Mouse (Mus musculus): ENCODE measurements around the gene Calhm4. TPM values are rescaled to one million over a fixed set of nuclear protein-coding genes. Genes with fewer than 3 reads are reported as not detected.

The Calhm4 gene
- not detected in 2 replicates for polyA plus RNA-seq (2016; fragmentation: Nextera tagmentation; extraction: Ambion mirVana)

DNA sequence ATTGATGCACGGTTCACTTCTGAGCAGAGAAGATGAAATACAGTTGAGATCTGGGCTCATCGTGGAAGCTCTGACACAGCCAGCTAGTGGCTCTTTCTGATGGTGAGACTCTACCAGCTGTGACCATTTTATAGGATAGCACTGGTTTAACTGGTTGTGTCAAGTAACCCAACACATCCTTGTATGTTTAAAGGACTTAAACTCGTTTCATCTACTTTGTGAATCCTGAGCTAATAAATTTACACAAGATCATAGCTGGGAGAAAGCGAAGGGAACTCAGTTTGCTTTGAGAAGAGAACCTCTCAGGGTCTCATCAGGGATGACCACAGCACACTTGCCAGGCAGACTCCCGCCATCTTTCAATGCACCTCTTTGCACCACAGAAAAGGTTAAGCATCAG lies at the start of gene Calhm4:
Gene Calhm4 (minus strand): TSS at position 101 of the 400 bp plus-strand sequence.
- H3K27me3 ChIP-seq, result no peaks in the 10 kb centered on the region
- H3K27ac ChIP-seq, result no peak within 1 kb of the TSS
- no peak within 1 kb of the TSS for H3K4me3 ChIP-seq (replicated peaks)
- H3K36me3 ChIP-seq, result no peaks in the 10 kb centered on the region
- no peak within 1 kb of the TSS for H3K9ac ChIP-seq (replicated peaks)
- ATAC-seq (ENCODE audit: insufficient number of reproducible peaks, insufficient read depth, low FRiP score, low TSS enrichment, low read depth), result no peak
- no peaks in the 10 kb centered on the region for H3K4me1 ChIP-seq (replicated peaks)
- WGBS, result 82% methylated on average over 5 of the region's 5 CpGs
- H3K4me2 ChIP-seq, result no peak within 1 kb of the TSS
- no peaks in the 10 kb centered on the region for H3K9me3 ChIP-seq

DNA sequence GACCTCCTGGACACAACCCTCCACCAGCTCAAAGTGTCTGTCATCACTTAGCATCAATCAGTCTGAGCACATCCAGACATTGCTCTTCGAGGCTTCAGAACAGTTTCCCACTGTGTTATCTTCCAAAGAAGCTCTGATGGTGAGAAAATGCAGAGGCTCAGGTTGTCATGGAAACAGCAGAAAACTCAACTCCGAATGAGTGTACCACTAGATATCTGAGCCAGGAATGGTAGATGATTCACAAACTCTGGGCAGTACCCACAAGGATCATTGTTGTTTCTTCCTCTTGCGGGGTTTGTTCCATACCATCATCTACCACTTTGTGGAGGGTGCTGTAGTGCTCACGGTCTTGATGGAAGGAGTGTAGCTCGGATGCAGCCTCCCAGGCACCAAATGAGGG lies 47.8 kb upstream of the Calhm4 start:
- WGBS, result 62% methylated on average over 5 of the region's 5 CpGs
- Histone ChIP-seq H3K4me2 (no peak overlapping the region), H3K9ac (replicated peaks) (no peak overlapping the region), H3K4me3 (replicated peaks) (no peak overlapping the region), H3K4me1 (replicated peaks) (0 out of 2 replicates have a peak, but pooled peaks cover 3% of the 10 kb centered on the region), H3K27me3 (no peaks in the 10 kb centered on the region), H3K36me3 (no peaks in the 10 kb centered on the region), H3K27ac (no peak overlapping the region), H3K9me3 (no peaks in the 10 kb centered on the region)
- ATAC-seq (ENCODE audit: insufficient number of reproducible peaks, insufficient read depth, low FRiP score, low TSS enrichment, low read depth), result no peak

GRCm38 (mm10) chr10:34090481-34090880 lies 46.4 kb upstream of the Calhm4 start:
- no peaks in the 10 kb centered on the region for H3K9me3 ChIP-seq
- no peak overlapping the region for H3K27ac ChIP-seq
- H3K36me3 ChIP-seq, result no peaks in the 10 kb centered on the region
- H3K9ac ChIP-seq (replicated peaks), result no peak overlapping the region
- no peaks in the 10 kb centered on the region for H3K4me1 ChIP-seq (replicated peaks)
- WGBS, result 74% methylated on average over 1 of the region's 1 CpGs
- no peaks in the 10 kb centered on the region for H3K27me3 ChIP-seq
- H3K4me3 ChIP-seq (replicated peaks), result no peak overlapping the region
- no peak for ATAC-seq (ENCODE audit: insufficient number of reproducible peaks, insufficient read depth, low FRiP score, low TSS enrichment, low read depth)
- no peak overlapping the region for H3K4me2 ChIP-seq

- ATAC-seq (ENCODE audit: insufficient number of reproducible peaks, insufficient read depth, low FRiP score, low TSS enrichment, low read depth), result no peak
- H3K4me2 ChIP-seq, result no peak overlapping the region
- H3K4me1 ChIP-seq (replicated peaks), result no peaks in the 10 kb centered on the region
- no peaks in the 10 kb centered on the region for H3K36me3 ChIP-seq
- H3K9ac ChIP-seq (replicated peaks), result no peak overlapping the region
- no peak overlapping the region for H3K27ac ChIP-seq
- no peaks in the 10 kb centered on the region for H3K27me3 ChIP-seq
- no peaks in the 10 kb centered on the region for H3K9me3 ChIP-seq
- 53% methylated on average over 3 of the region's 3 CpGs for WGBS
- no peak overlapping the region for H3K4me3 ChIP-seq (replicated peaks)
Observed at GRCm38 (mm10) chr10:34089517-34089916, 45.4 kb upstream of the Calhm4 start.

DNA sequence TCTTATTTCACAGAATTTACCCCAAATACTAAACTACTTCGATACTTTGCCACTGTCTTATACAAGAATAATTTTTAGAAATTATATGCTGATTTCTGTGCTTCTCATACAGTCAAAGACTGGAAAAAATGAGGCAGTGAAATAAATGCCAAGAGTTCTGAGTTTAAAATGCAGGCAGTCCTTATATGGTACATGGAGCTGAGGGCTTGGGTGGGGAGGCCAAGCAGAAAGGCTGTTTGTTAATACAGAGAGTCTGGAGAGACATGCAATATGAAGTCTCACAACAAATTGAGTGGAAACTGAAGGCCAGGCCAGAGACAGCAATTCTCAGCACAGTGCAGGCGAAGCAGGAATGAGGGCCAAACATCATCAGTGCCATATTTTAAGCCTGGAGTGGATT lies 44.4 kb upstream of the Calhm4 start:
- no peaks in the 10 kb centered on the region for H3K9me3 ChIP-seq
- WGBS, result 86% methylated on average over 2 of the region's 2 CpGs
- no peaks in the 10 kb centered on the region for H3K36me3 ChIP-seq
- H3K4me3 ChIP-seq (replicated peaks), result no peak overlapping the region
- ATAC-seq (ENCODE audit: insufficient number of reproducible peaks, insufficient read depth, low FRiP score, low TSS enrichment, low read depth), result no peak
- H3K27ac ChIP-seq, result no peak overlapping the region
- no peaks in the 10 kb centered on the region for H3K27me3 ChIP-seq
- no peak overlapping the region for H3K9ac ChIP-seq (replicated peaks)
- H3K4me2 ChIP-seq, result no peak overlapping the region
- H3K4me1 ChIP-seq (replicated peaks), result no peaks in the 10 kb centered on the region

GRCm38 (mm10) chr10:34086514-34086913 lies 42.4 kb upstream of the Calhm4 start:
- ATAC-seq (ENCODE audit: insufficient number of reproducible peaks, insufficient read depth, low FRiP score, low TSS enrichment, low read depth), result no peak

DNA sequence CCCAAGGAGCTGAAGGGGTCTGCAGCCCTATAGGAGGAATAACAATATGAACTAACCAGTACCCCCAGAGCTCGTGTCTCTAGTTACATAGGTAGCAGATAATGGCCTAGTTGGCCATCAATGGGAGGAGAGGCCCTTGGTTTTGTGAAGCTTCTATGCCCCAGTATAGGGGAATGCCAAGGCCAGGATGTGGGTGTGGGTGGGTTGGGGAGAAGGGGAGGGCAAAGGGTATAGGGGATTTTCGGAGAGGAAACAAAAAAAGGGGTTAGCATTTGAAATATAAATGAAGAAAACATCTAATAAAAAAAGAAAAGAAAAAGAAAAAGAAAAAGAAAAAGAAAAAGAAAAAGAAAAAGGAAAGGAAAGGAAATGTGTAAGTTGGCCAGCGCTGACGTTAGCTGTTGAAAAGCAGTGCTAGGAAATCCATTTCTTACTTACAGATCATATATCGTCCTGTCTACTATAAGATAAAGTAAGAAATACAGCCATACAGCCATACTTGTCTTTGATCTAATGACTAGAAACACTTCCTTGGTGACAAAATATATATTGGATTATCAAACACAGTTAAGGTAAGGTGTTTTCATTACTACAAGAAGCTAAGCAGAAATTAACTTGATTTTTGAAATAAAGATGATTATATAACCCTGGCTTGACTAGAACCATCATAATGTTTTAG lies 30.6 kb upstream of the Calhm4 start:
- Histone ChIP-seq H3K36me3 (no peaks in the 10 kb centered on the region), H3K4me1 (replicated peaks) (no peaks in the 10 kb centered on the region), H3K9me3 (no peaks in the 10 kb centered on the region), H3K9ac (replicated peaks) (no peak overlapping the region), H3K4me3 (replicated peaks) (no peak overlapping the region), H3K4me2 (no peak overlapping the region), H3K27me3 (no peaks in the 10 kb centered on the region), H3K27ac (no peak overlapping the region)
- no peak for ATAC-seq (ENCODE audit: insufficient number of reproducible peaks, insufficient read depth, low FRiP score, low TSS enrichment, low read depth)
- WGBS, result 87% methylated on average over 5 of the region's 5 CpGs

More at GRCm38 (mm10) chr10:34086514-34086913, 42.4 kb upstream of the Calhm4 start:
- H3K9ac ChIP-seq (replicated peaks), result no peak overlapping the region
- H3K27me3 ChIP-seq, result no peaks in the 10 kb centered on the region
- H3K4me3 ChIP-seq (replicated peaks), result no peak overlapping the region
- WGBS, result 88% methylated on average over 1 of the region's 1 CpGs
- H3K36me3 ChIP-seq, result no peaks in the 10 kb centered on the region
- H3K4me1 ChIP-seq (replicated peaks), result no peaks in the 10 kb centered on the region
- no peak overlapping the region for H3K4me2 ChIP-seq
- H3K27ac ChIP-seq, result no peak overlapping the region
- H3K9me3 ChIP-seq, result no peaks in the 10 kb centered on the region

GRCm38 (mm10) chr10:34071650-34072049 lies 27.5 kb upstream of the Calhm4 start:
- Histone ChIP-seq H3K27me3 (no peaks in the 10 kb centered on the region), H3K4me2 (no peak overlapping the region), H3K4me3 (replicated peaks) (no peak overlapping the region), H3K4me1 (replicated peaks) (no peaks in the 10 kb centered on the region), H3K9ac (replicated peaks) (no peak overlapping the region), H3K27ac (no peak overlapping the region), H3K9me3 (no peaks in the 10 kb centered on the region), H3K36me3 (no peaks in the 10 kb centered on the region)
- no peak for ATAC-seq (ENCODE audit: insufficient number of reproducible peaks, insufficient read depth, low FRiP score, low TSS enrichment, low read depth)
- WGBS, result 65% methylated on average over 2 of the region's 2 CpGs

DNA sequence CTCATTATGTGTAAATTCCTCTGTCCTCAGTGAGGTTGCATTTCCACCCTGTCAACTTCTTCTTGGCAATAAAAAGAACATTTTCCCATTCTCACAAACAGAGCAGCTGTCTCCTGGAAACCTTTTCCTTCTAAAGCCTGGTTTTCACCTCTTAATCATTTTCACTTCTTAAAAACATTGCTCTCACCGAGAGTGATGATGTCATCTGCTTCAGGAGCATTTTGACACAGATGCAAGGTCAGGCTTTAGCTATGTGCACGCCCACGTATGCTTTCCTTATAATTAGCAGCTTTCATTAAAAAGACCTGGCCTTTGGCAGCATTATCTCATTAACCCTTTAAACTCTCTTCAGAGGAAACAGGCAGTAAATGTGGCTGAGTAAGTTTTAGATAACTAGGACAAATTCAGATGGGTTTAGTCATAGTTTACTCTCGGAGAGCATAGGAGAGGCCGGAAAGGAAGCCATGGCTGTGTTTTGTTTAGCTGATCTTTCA lies 26.9 kb upstream of the Calhm4 start:
- Histone ChIP-seq H3K27me3 (no peaks in the 10 kb centered on the region), H3K4me2 (no peak overlapping the region), H3K36me3 (no peaks in the 10 kb centered on the region), H3K27ac (no peak overlapping the region), H3K4me1 (replicated peaks) (no peaks in the 10 kb centered on the region), H3K4me3 (replicated peaks) (no peak overlapping the region), H3K9me3 (no peaks in the 10 kb centered on the region), H3K9ac (replicated peaks) (no peak overlapping the region)
- WGBS, result 39% methylated on average over 5 of the region's 5 CpGs
- ATAC-seq (ENCODE audit: insufficient number of reproducible peaks, insufficient read depth, low FRiP score, low TSS enrichment, low read depth), result no peak

- Histone ChIP-seq H3K4me2 (no peak overlapping the region), H3K9ac (replicated peaks) (no peak overlapping the region), H3K27ac (no peak overlapping the region), H3K27me3 (no peaks in the 10 kb centered on the region), H3K9me3 (no peaks in the 10 kb centered on the region), H3K4me3 (replicated peaks) (no peak overlapping the region), H3K4me1 (replicated peaks) (no peaks in the 10 kb centered on the region), H3K36me3 (no peaks in the 10 kb centered on the region)
- no peak for ATAC-seq (ENCODE audit: insufficient number of reproducible peaks, insufficient read depth, low FRiP score, low TSS enrichment, low read depth)
- 58% methylated on average over 1 of the region's 1 CpGs for WGBS
Observed at GRCm38 (mm10) chr10:34069606-34070005, 25.5 kb upstream of the Calhm4 start.

- ATAC-seq (ENCODE audit: insufficient number of reproducible peaks, insufficient read depth, low FRiP score, low TSS enrichment, low read depth), result no peak
- H3K27ac ChIP-seq, result no peak overlapping the region
- H3K36me3 ChIP-seq, result no peaks in the 10 kb centered on the region
- no peaks in the 10 kb centered on the region for H3K9me3 ChIP-seq
- H3K9ac ChIP-seq (replicated peaks), result no peak overlapping the region
- WGBS, result 55% methylated on average over 3 of the region's 3 CpGs
- H3K27me3 ChIP-seq, result no peaks in the 10 kb centered on the region
- H3K4me1 ChIP-seq (replicated peaks), result no peaks in the 10 kb centered on the region
- no peak overlapping the region for H3K4me3 ChIP-seq (replicated peaks)
- H3K4me2 ChIP-seq, result no peak overlapping the region
Observed at GRCm38 (mm10) chr10:34066591-34066990, 22.5 kb upstream of the Calhm4 start.

DNA sequence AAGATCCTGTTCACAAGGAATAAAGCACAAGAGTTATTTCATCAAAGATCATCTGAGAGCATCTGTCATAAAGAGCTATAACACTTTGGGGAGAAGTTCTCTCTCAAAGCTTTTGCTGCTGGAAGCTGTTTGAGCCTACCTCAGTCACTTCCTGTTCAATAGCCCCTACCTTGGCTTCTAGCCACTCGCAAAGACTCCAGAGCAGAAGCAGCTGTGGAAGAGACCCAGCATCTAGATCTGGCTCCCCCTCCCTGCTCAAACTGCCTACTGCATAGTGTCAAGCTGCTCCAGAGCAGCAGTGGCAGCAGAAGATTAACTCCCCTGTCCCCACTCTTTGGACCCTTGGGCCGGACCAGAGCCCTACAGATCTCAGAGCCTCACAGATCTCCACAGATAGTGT lies 9.9 kb upstream of the Calhm4 start:
- Histone ChIP-seq H3K4me1 (replicated peaks) (no peaks in the 10 kb centered on the region), H3K36me3 (no peaks in the 10 kb centered on the region), H3K27me3 (no peaks in the 10 kb centered on the region), H3K27ac (no peak overlapping the region), H3K4me3 (replicated peaks) (no peak overlapping the region), H3K9ac (replicated peaks) (no peak overlapping the region), H3K9me3 (no peaks in the 10 kb centered on the region), H3K4me2 (no peak overlapping the region)
- WGBS, result 85% methylated on average over 2 of the region's 2 CpGs
- ATAC-seq (ENCODE audit: insufficient number of reproducible peaks, insufficient read depth, low FRiP score, low TSS enrichment, low read depth), result no peak
